Mouse (Mus musculus) myocyte (in vitro differentiated cells): ENCODE results near the gene Trpm4.

Experiments used
- E2F4 ChIP-seq: IDR thresholded peaks from one replicate; pipeline ENCODE4 v1.6.1; 2011; ENCODE audit warnings: mild to moderate bottlenecking, control low read depth, moderate library complexity; ENCODE audit not compliant: insufficient read depth
- POLR2A ChIP-seq: IDR thresholded peaks from one replicate; pipeline ENCODE4 v1.6.1; 2011; ENCODE audit warnings: low read depth, mild to moderate bottlenecking, control low read depth, moderate library complexity; ENCODE audit not compliant: insufficient read length

DNA sequence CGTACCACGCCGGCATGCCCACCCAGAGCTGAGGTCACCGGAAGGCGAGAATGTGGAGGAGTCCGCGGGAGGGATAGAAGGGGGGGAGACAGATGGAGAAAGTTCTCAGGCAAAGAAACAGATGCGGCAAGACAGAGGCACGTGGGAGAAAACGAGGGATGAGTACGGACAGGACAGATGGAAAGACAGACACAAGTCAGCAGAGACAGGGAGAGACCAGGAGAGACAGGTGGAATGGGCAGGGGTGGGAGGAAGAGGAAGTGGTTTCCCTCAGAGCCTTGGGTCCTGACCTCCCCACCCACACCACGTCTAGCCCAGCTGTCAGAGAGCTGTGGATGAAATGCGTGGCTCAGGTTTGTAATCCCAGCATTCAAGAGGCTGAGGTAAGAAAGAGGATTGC lies 13.3 kb upstream of the Trpm4 start:
- TF ChIP-seq POLR2A (no peak), E2F4 (no peak)
